Mouse (Mus musculus): ENCODE results near the gene Adamts17. TPM values are rescaled to one million over a fixed set of nuclear protein-coding genes. Genes with fewer than 3 reads are reported as not detected.

Gene Adamts17
- total and polyA plus RNA-seq, 3 experiments = 0.33 to 0.42 TPM; not detected in 1

DNA sequence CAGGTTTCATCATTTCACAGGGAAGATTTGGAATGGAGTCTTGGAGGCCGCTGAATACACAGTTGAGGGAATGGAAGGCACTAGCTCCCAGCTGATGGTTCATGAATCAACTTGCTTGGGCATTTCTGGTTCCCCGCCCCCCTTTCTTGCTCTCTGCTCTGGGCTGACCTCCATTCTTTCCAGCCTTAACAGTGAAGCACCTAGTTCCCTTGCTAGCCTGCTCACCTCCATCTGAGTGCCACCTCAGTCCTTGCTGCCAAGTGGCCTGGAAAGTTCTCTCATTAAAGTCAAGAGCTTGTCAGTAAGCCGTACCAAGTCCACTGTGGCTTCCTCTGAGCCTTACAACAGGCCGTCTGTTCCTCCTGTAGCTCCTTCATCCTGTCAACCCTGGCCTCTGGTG, 52.6 kb downstream of the Adamts17 start:
- Histone ChIP-seq H3K9ac (ENCODE audit: control insufficient read depth, low read depth, low read length, poor library complexity, severe bottlenecking) (no peak overlapping the region), H3K9me3 (replicated peaks; ENCODE audit: insufficient read depth, low read length) (no peaks in the 10 kb centered on the region), H3K4me3 (ENCODE audit: control insufficient read depth in 1 of 2, insufficient read depth in 1 of 2, low read depth in 2 of 2, low read length in 2 of 2) (no peak overlapping the region), H3K27me3 (ENCODE audit: control insufficient read depth in 1 of 2, insufficient read depth in 2 of 2, low read length in 2 of 2) (no peaks in the 10 kb centered on the region; a peak in 1 of 4 replicates), H3K27ac (ENCODE audit: control insufficient read depth, low read depth, low read length) (no peak overlapping the region), H3K79me2 (ENCODE audit: control insufficient read depth, insufficient read depth, low read length, poor library complexity) (no peaks in the 10 kb centered on the region), H3K36me3 (ENCODE audit: control insufficient read depth in 1 of 2, insufficient read depth in 2 of 2, low read length in 2 of 2) (no peaks in the 10 kb centered on the region), H3K4me1 (ENCODE audit: control insufficient read depth in 1 of 2, insufficient read depth in 2 of 2, low read length in 2 of 2) (no peaks in the 10 kb centered on the region)
- DNase-seq (ENCODE audit: low read depth, low spot score) = no peak
- no peak for TF ChIP-seq ZNF384 (IDR thresholded peaks at IDR 0.05; ENCODE audit: low read depth, low read length)
- TF ChIP-seq ZKSCAN1 (IDR thresholded peaks at IDR 0.05; ENCODE audit: low read depth, low read length) = no peak
- no peak for TF ChIP-seq HCFC1 (IDR thresholded peaks at IDR 0.05; ENCODE audit: low read depth, low read length)
- TF ChIP-seq TBP (IDR thresholded peaks at IDR 0.05; ENCODE audit: low read depth, low read length) = no peak
- TF ChIP-seq TCF12 (IDR thresholded peaks at IDR 0.05; ENCODE audit: low read depth, low read length) = no peak
- no peak for TF ChIP-seq ZMIZ1 (IDR thresholded peaks at IDR 0.05; ENCODE audit: low read depth, low read length)
- no peak for TF ChIP-seq ELF1 (IDR thresholded peaks at IDR 0.05; ENCODE audit: low read depth, low read length)

DNA sequence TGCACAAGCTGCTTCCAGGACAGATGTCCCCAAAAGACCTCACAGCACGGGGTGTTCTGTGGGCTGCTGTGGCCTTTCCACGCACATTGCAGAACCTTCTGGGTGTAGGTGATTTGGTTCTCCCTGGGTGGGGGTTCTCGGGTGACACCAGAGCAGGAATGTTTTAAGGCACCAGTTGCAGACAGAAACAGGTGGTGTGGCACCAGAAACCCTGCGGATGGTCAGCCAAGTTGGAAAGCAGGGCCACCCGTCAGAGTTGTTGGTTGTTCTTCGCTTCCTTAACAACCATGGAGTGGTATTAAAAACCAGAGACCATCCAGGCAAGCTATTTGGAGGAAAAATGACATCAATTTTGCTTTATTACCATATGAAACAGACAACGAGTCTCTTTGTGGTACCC, 62.8 kb downstream of the Adamts17 start:
- H3K4me1 ChIP-seq (ENCODE audit: control insufficient read depth in 1 of 2, insufficient read depth in 2 of 2, low read length in 2 of 2) = no peaks in the 10 kb centered on the region
- no peak overlapping the region for H3K9ac ChIP-seq (ENCODE audit: control insufficient read depth, low read depth, low read length, poor library complexity, severe bottlenecking)
- no peaks in the 10 kb centered on the region for H3K36me3 ChIP-seq (ENCODE audit: control insufficient read depth in 1 of 2, insufficient read depth in 2 of 2, low read length in 2 of 2)
- H3K27ac ChIP-seq (ENCODE audit: control insufficient read depth, low read depth, low read length) = no peak overlapping the region
- H3K4me3 ChIP-seq (ENCODE audit: control insufficient read depth in 1 of 2, insufficient read depth in 1 of 2, low read depth in 2 of 2, low read length in 2 of 2) = no peak overlapping the region
- H3K27me3 ChIP-seq (ENCODE audit: control insufficient read depth in 1 of 2, insufficient read depth in 2 of 2, low read length in 2 of 2) = no peaks in the 10 kb centered on the region
- H3K79me2 ChIP-seq (ENCODE audit: control insufficient read depth, insufficient read depth, low read length, poor library complexity) = no peaks in the 10 kb centered on the region
- no peak for DNase-seq (ENCODE audit: low read depth, low spot score)
- TF ChIP-seq SIN3A (IDR thresholded peaks at IDR 0.05; ENCODE audit: low read length) = no peak
- no peak for TF ChIP-seq USF2 (IDR thresholded peaks at IDR 0.05; ENCODE audit: borderline replicate concordance in 1 of 2, insufficient read depth in 1 of 2, low read depth in 1 of 2, low read length in 2 of 2)
- TF ChIP-seq E2F4 (IDR thresholded peaks at IDR 0.05; ENCODE audit: borderline replicate concordance, low read depth, low read length) = no peak
- TF ChIP-seq BHLHE40 (IDR thresholded peaks at IDR 0.05; ENCODE audit: borderline replicate concordance, low read depth, low read length) = no peak
- no peak for TF ChIP-seq ELF1 (IDR thresholded peaks at IDR 0.05; ENCODE audit: low read depth, low read length)
- no peak for TF ChIP-seq GATA1 (IDR thresholded peaks at IDR 0.05; ENCODE audit: low read depth, low read length)
- TF ChIP-seq CTCF (IDR thresholded peaks at IDR 0.05 in 2 of 3, conservative IDR thresholded peaks at IDR 0.05 in 1 of 3; ENCODE audit: control insufficient read depth in 1 of 3, insufficient read depth in 1 of 3, low read depth in 2 of 3, low read length in 3 of 3, poor library complexity in 1 of 3, severe bottlenecking in 1 of 3) = no peak
- TF ChIP-seq MXI1 (IDR thresholded peaks at IDR 0.05; ENCODE audit: low read depth, low read length) = no peak
- no peak for TF ChIP-seq GABPA (IDR thresholded peaks at IDR 0.05; ENCODE audit: low read depth, low read length)
- no peak for TF ChIP-seq CHD2 (IDR thresholded peaks at IDR 0.05; ENCODE audit: low read length)
- TF ChIP-seq MYC (IDR thresholded peaks at IDR 0.05; ENCODE audit: low read depth, low read length) = no peak
- TF ChIP-seq SMC3 (IDR thresholded peaks at IDR 0.05; ENCODE audit: low read depth, low read length) = no peak
- no peaks in the 10 kb centered on the region for H3K9me3 ChIP-seq (replicated peaks; ENCODE audit: insufficient read depth, low read length)

Data from MEL (cell line).